Mouse (Mus musculus): ENCODE measurements at regions not wholly inside any gene's neighbourhood (a gene's known extent, or its start where the extent isn't known, plus 50 kb on each side); places are given as distances from the start of the nearest gene placed in this dataset. TPM values are rescaled to one million over a fixed set of nuclear protein-coding genes. Genes with fewer than 3 reads are reported as not detected.

DNA sequence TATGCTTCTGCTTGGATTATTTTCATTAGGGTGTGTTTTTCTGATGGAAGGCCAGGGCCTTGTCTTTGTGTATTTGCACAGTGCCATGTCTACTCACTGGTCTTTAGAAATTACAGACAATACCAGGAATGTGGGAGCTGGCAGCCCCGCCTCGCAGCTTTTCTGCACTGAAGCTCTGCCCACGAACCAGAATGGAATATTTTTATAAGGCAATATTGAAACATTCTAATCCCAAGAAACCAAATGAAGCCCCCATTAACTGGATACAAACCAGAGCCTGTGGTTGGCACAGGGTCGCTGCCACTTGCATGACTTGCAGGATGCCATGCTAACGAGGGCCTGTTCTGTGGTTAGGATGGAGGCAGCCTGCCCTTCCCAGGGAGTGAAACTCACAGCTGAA lies 54.3 kb upstream of the Gm10320 start:
- whole genome bisulfite sequencing (ENCODE audit: insufficient replicate concordance): 55% methylated on average over 5 of the region's 5 CpGs
- Histone ChIP-seq H3K4me3 (replicated peaks) (no peak overlapping the region), H3K36me3 (replicated peaks) (no peaks in the 10 kb centered on the region), H3K9me3 (replicated peaks) (no peaks in the 10 kb centered on the region), H3K9ac (no peak overlapping the region), H3K27ac (replicated peaks) (no peak overlapping the region), H3K4me1 (replicated peaks) (no peaks in the 10 kb centered on the region), H3K27me3 (no peaks in the 10 kb centered on the region), H3K4me2 (no peak overlapping the region)
- no peak for ATAC-seq (ENCODE audit: insufficient read depth)

GRCm38 (mm10) chr13:98545398-98545797 lies 53.6 kb upstream of the Gm10320 start:
- ATAC-seq (ENCODE audit: insufficient read depth): no peak
- H3K4me1 ChIP-seq (replicated peaks): no peaks in the 10 kb centered on the region
- WGBS (ENCODE audit: insufficient replicate concordance): 63% methylated on average over 5 of the region's 5 CpGs
- H3K27ac ChIP-seq (replicated peaks): no peak overlapping the region
- no peaks in the 10 kb centered on the region for H3K36me3 ChIP-seq (replicated peaks)
- no peak overlapping the region for H3K4me3 ChIP-seq (replicated peaks)
- no peak overlapping the region for H3K9ac ChIP-seq
- no peaks in the 10 kb centered on the region for H3K27me3 ChIP-seq
- H3K9me3 ChIP-seq (replicated peaks): no peaks in the 10 kb centered on the region
- H3K4me2 ChIP-seq: no peak overlapping the region

DNA sequence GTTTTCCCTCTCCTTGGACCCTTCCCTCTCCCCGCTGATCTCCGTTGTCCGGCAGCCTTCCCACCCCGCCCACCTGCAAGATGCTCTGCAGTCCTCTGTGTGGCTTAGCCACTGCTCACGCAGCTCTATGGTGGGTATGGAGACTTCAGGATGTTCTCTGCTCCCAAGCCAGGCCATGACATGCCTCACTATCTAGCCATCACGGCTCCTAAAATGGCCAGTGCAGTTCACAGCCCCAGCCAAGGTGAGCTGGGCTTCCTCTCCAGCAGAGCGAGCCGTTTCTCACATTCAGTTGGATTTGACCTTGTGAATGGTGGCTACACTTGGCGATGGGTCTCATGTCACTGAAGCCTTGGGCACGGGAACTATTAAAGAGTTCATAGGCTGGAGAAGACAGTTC lies 52.2 kb upstream of the Gm10320 start:
- H3K9ac ChIP-seq: no peak overlapping the region
- no peak for ATAC-seq (ENCODE audit: insufficient read depth)

More for the DNA sequence above, 52.2 kb upstream of the Gm10320 start:
- Histone ChIP-seq H3K27me3 (no peaks in the 10 kb centered on the region), H3K4me3 (replicated peaks) (no peak overlapping the region), H3K9me3 (replicated peaks) (no peaks in the 10 kb centered on the region), H3K4me2 (no peak overlapping the region), H3K27ac (replicated peaks) (no peak overlapping the region), H3K36me3 (replicated peaks) (no peaks in the 10 kb centered on the region), H3K4me1 (replicated peaks) (no peaks in the 10 kb centered on the region)
- 71% methylated on average over 10 of the region's 10 CpGs for WGBS (ENCODE audit: insufficient replicate concordance)

Small RNAs in the stretch of these regions (microRNA-seq; reads per million reads assigned to microRNA genes)
- gene Gm22698: not detected
